Comparison of ENCODE assay signal across 13 mouse cellular contexts in the genomic region with DNA sequence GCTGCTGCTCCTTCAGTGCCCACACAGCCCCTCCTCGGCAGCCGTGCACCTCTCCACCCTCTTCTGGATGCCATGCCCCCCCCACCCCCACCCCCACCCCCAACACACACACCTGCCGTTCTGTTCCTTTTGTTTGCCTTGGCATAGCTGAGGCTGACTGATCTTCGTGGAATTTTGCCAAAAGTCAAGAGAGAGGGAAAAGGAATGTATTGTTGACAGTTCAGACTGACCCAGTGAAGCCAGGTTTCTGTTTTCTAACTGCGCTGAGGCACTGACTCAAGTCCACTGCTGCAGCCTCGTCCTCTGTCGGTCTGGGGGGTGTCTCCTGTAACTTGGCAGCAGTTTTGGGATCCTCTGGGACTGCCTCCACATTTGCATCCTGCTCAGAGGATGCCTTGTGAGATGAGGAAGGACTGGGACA. TPM values are rescaled to one million over a fixed set of nuclear protein-coding genes. Genes with fewer than 3 reads are reported as not detected.
DNase-seq lines count a peak whose midpoint lies in the region; ATAC-seq lines count a peak whose summit lies in the region.
"Had no signal": no experiment of that assay in that cellular context is flagged by ENCODE, and none has a peak within 500 bp of the region (broad histone marks: within the 10 kb centered on the region; RNA-seq: fewer than 3 reads in every experiment).

No protein-coding gene starts in this region.

- H3K9ac ChIP-seq in heart, embryonic 13.5 days: no peak overlapping the region
- no peak overlapping the region for H3K9ac ChIP-seq in neural tube, embryonic 13.5 days
- H3K9ac ChIP-seq in stomach, embryonic 15.5 days: no peak overlapping the region
- H3K9ac ChIP-seq: embryonic facial prominence, embryonic 15.5 days had no signal

- no peak overlapping the region for H3K4me3 ChIP-seq in heart, embryonic 13.5 days
- no peak overlapping the region for H3K4me3 ChIP-seq in neural tube, embryonic 13.5 days
- no peak overlapping the region for H3K4me3 ChIP-seq in stomach, embryonic 15.5 days (replicated peaks)
- H3K4me3 ChIP-seq: embryonic facial prominence, embryonic 15.5 days; limb, embryonic 10.5 days had no signal

- no peak for DNase-seq in heart, adult 9 months (ENCODE audit: low spot score in 2 of 2)
- DNase-seq in neural tube, embryonic 10.5 days (ENCODE audit: extremely low spot score, low spot score): no peak
- DNase-seq in lung, adult 18-20 months: peak; percentile 60 to 82
- no peak for DNase-seq in layer of hippocampus, adult 9-11 months
- DNase-seq in ovary, postnatal 10 days (ENCODE audit: low spot score): no peak
- DNase-seq: adrenal gland, adult 8-10 months; gastrocnemius, postnatal 14 days; right cerebral cortex, postnatal 25 days had no signal

- H3K36me3 ChIP-seq in heart, embryonic 13.5 days: peaks cover 41% of the 10 kb centered on the region
- peaks cover 73% of the 10 kb centered on the region for H3K36me3 ChIP-seq in neural tube, embryonic 13.5 days
- peaks cover 22% of the 10 kb centered on the region; the same call in 1 of the 2 replicates for H3K36me3 ChIP-seq in stomach, embryonic 15.5 days

- no peaks in the 10 kb centered on the region for H3K9me3 ChIP-seq in heart, embryonic 13.5 days
- H3K9me3 ChIP-seq in neural tube, embryonic 13.5 days: no peaks in the 10 kb centered on the region
- H3K9me3 ChIP-seq in stomach, embryonic 15.5 days: no peaks in the 10 kb centered on the region
- H3K9me3 ChIP-seq: embryonic facial prominence, embryonic 15.5 days; limb, embryonic 10.5 days had no signal

- H3K27me3 ChIP-seq in heart, embryonic 13.5 days (replicated peaks): peaks cover 46% of the 10 kb centered on the region
- H3K27me3 ChIP-seq in neural tube, embryonic 13.5 days: peaks cover 45% of the 10 kb centered on the region
- peaks cover 40% of the 10 kb centered on the region for H3K27me3 ChIP-seq in stomach, embryonic 15.5 days (replicated peaks)

- H3K4me1 ChIP-seq in heart, embryonic 13.5 days: peaks cover 29% of the 10 kb centered on the region
- H3K4me1 ChIP-seq in neural tube, embryonic 13.5 days (replicated peaks): peaks cover 38% of the 10 kb centered on the region
- peaks cover 15% of the 10 kb centered on the region for H3K4me1 ChIP-seq in stomach, embryonic 15.5 days

- WGBS in heart, embryonic 13.5 days: 32% methylated on average over 7 of the region's 7 CpGs
- 43% methylated on average over 7 of the region's 7 CpGs for WGBS in neural tube, embryonic 13.5 days
- 25% methylated on average over 7 of the region's 7 CpGs for WGBS in stomach, embryonic 15.5 days

- no peak overlapping the region for H3K4me2 ChIP-seq in heart, embryonic 13.5 days
- no peak overlapping the region for H3K4me2 ChIP-seq in neural tube, embryonic 13.5 days
- no peak overlapping the region for H3K4me2 ChIP-seq in stomach, embryonic 15.5 days
- H3K4me2 ChIP-seq: embryonic facial prominence, embryonic 15.5 days had no signal

- 0 out of 2 replicates have a peak overlapping the region, but pooled peaks have one; percentile 2 for H3K27ac ChIP-seq in heart, embryonic 13.5 days (replicated peaks)
- H3K27ac ChIP-seq in neural tube, embryonic 13.5 days (replicated peaks): peak overlapping the region; percentile 54; the same call in 1 of the 2 replicates
- H3K27ac ChIP-seq in stomach, embryonic 15.5 days: no peak overlapping the region
- H3K27ac ChIP-seq: embryonic facial prominence, embryonic 15.5 days; limb, embryonic 10.5 days had no signal

- no peak for ATAC-seq in heart, embryonic 13.5 days (ENCODE audit: extremely low read depth, insufficient number of reproducible peaks, low FRiP score, low TSS enrichment)
- ATAC-seq in neural tube, embryonic 13.5 days (ENCODE audit: low read depth): no peak
- peak; percentile 64; the same call in 1 of the 2 replicates for ATAC-seq in stomach, embryonic 15.5 days (ENCODE audit: insufficient read depth, low FRiP score, low read depth)

RNA-seq across cellular contexts. Expression of a gene that starts 19.3 kb away (rescaled TPM):
- not detected in 2 replicates for polyA plus RNA-seq in heart, embryonic 13.5 days (2015; fragmentation: Nextera tagmentation; extraction: Ambion mirVana)
- polyA plus RNA-seq in neural tube, embryonic 13.5 days (2015; fragmentation: Nextera tagmentation; extraction: Ambion mirVana): 1.9 and 2.3 TPM in 2 replicates
- 0.28 and 0.67 TPM in 2 replicates for polyA plus RNA-seq in stomach, embryonic 15.5 days (2015; fragmentation: Nextera tagmentation; extraction: Ambion mirVana)

RNA-seq across cellular contexts. Expression of a gene that starts 24.3 kb away (rescaled TPM):
- 110 and 114 TPM in 2 replicates for polyA plus RNA-seq in heart, embryonic 13.5 days (2015; fragmentation: Nextera tagmentation; extraction: Ambion mirVana)
- polyA plus RNA-seq in neural tube, embryonic 13.5 days (2015; fragmentation: Nextera tagmentation; extraction: Ambion mirVana): 125 and 136 TPM in 2 replicates
- 154 and 163 TPM in 2 replicates for polyA plus RNA-seq in stomach, embryonic 15.5 days (2015; fragmentation: Nextera tagmentation; extraction: Ambion mirVana)

RNA-seq across cellular contexts. Expression of a gene that starts 26.5 kb away (rescaled TPM):
- polyA plus RNA-seq in heart, embryonic 13.5 days (2015; fragmentation: Nextera tagmentation; extraction: Ambion mirVana): 48.0 and 49.5 TPM in 2 replicates
- polyA plus RNA-seq in neural tube, embryonic 13.5 days (2015; fragmentation: Nextera tagmentation; extraction: Ambion mirVana): 146 and 151 TPM in 2 replicates
- polyA plus RNA-seq in stomach, embryonic 15.5 days (2015; fragmentation: Nextera tagmentation; extraction: Ambion mirVana): 100 and 108 TPM in 2 replicates

RNA-seq across cellular contexts. Expression of a gene that starts 31.1 kb away (rescaled TPM):
- polyA plus RNA-seq in heart, embryonic 13.5 days (2015; fragmentation: Nextera tagmentation; extraction: Ambion mirVana): 1,002 and 1,117 TPM in 2 replicates
- polyA plus RNA-seq in neural tube, embryonic 13.5 days (2015; fragmentation: Nextera tagmentation; extraction: Ambion mirVana): 1,139 and 1,291 TPM in 2 replicates
- polyA plus RNA-seq in stomach, embryonic 15.5 days (2015; fragmentation: Nextera tagmentation; extraction: Ambion mirVana): 1,443 and 1,450 TPM in 2 replicates

RNA-seq across cellular contexts. Expression of a gene that starts 34.4 kb away (rescaled TPM):
- polyA plus RNA-seq in heart, embryonic 13.5 days (2015; fragmentation: Nextera tagmentation; extraction: Ambion mirVana): 0.12 and 0.18 TPM in 2 replicates
- 5.4 and 6.3 TPM in 2 replicates for polyA plus RNA-seq in neural tube, embryonic 13.5 days (2015; fragmentation: Nextera tagmentation; extraction: Ambion mirVana)
- polyA plus RNA-seq in stomach, embryonic 15.5 days (2015; fragmentation: Nextera tagmentation; extraction: Ambion mirVana): 0.79 and 1.2 TPM in 2 replicates

Comparison
In these comparisons a context has a peak if more than half of its experiments do, and no peak if none do; other contexts are left out.
1. DNase-seq: peak in lung, adult 18-20 months (2 of 2); none in heart, adult 9 months (0 of 2), neural tube, embryonic 10.5 days (single experiment), layer of hippocampus, adult 9-11 months (single experiment) and ovary, postnatal 10 days (single experiment).